Comparison of ENCODE assay signal across 8 mouse cellular contexts in genomic region chr19:5490898-5491708, GRCm38 (mm10). TPM values are rescaled to one million over a fixed set of nuclear protein-coding genes. Genes with fewer than 3 reads are reported as not detected.
DNase-seq lines count a peak whose midpoint lies in the region; ATAC-seq and TF ChIP-seq lines count a peak whose summit lies in the region.

No protein-coding gene starts in this region.

- peak; percentile 91 for DNase-seq in CH12.LX (ENCODE audit: extremely low read depth)
- DNase-seq in c-Kit-negative CD71-positive TER-119-positive erythroid progenitor cells, embryonic 14.5 days (ENCODE audit: low read depth, low spot score), result peak; percentile 68
- DNase-seq in heart, postnatal 25 days (ENCODE audit: low spot score), result peak; percentile 82
- peak; percentile 80 to 87 for DNase-seq in layer of hippocampus, adult 18-20 months (ENCODE audit: low spot score in 2 of 2)
- DNase-seq in lung, adult 2 months, result peak; percentile 91
- DNase-seq in testis, postnatal 14 days (ENCODE audit: low spot score), result peak; percentile 85

- H3K27ac ChIP-seq in CH12.LX (ENCODE audit: insufficient read depth, low read depth), result peak overlapping the region; percentile 92
- H3K27ac ChIP-seq in forebrain, embryonic 15.5 days (replicated peaks), result peak overlapping the region; percentile 99
- H3K27ac ChIP-seq in neural tube, embryonic 15.5 days (replicated peaks), result peak overlapping the region; percentile 99

- WGBS in forebrain, embryonic 15.5 days, result 0% methylated on average over 59 of the region's 59 CpGs
- under 1% methylated on average over 58 of the region's 59 CpGs for WGBS in lung, adult 2 months
- WGBS in neural tube, embryonic 15.5 days, result under 1% methylated on average over 56 of the region's 59 CpGs

- intact Hi-C loops in heart, postnatal 25 days (cut with DNase I), result loop anchor here (1.0 kb wide), 1 partner anchor 19 kb away; the partner anchor contains the start of gene Snx32

- TF ChIP-seq CTCF in CH12.LX (conservative IDR thresholded peaks at IDR 0.05 in 1 of 2, IDR thresholded peaks at IDR 0.05 in 1 of 2; ENCODE audit: low read depth in 2 of 2, low read length in 2 of 2), result no peak
- TF ChIP-seq CTCF in lung, adult 2 months (IDR thresholded peaks at IDR 0.05; ENCODE audit: insufficient read depth, low read length), result no peak

- no peak for TF ChIP-seq EP300 in CH12.LX (IDR thresholded peaks at IDR 0.05; ENCODE audit: low read length)

- H3K4me1 ChIP-seq in CH12.LX (ENCODE audit: control insufficient read depth in 1 of 2, insufficient read depth in 2 of 2), result peaks cover 6 to 33% of the 10 kb centered on the region in 2 experiments; a peak in 3 of 4 replicates
- peaks cover 50% of the 10 kb centered on the region for H3K4me1 ChIP-seq in forebrain, embryonic 15.5 days
- peaks cover 7% of the 10 kb centered on the region; the same call in 1 of the 2 replicates for H3K4me1 ChIP-seq in lung, adult 2 months (ENCODE audit: control insufficient read depth, insufficient read depth, low read length)
- H3K4me1 ChIP-seq in neural tube, embryonic 15.5 days, result peaks cover 57% of the 10 kb centered on the region

- H3K9me3 ChIP-seq in CH12.LX (replicated peaks; ENCODE audit: low read length), result no peaks in the 10 kb centered on the region
- no peaks in the 10 kb centered on the region for H3K9me3 ChIP-seq in forebrain, embryonic 15.5 days
- no peaks in the 10 kb centered on the region for H3K9me3 ChIP-seq in neural tube, embryonic 15.5 days (replicated peaks)

- in situ Hi-C loops in CH12.LX (cut with MboI; ENCODE audit: low pct_ligation_motif_present, low pct_unique_long_range_greater_than_20kb, low sequenced_read_pairs), result loop anchor here (5.0 kb wide), 1 partner anchor 34 kb away; the partner anchor contains the start of gene Ccdc85b

- H3K4me3 ChIP-seq in CH12.LX (replicated peaks in 1 of 3; ENCODE audit: low read depth in 2 of 3, low read length in 2 of 3, poor library complexity in 1 of 3), result peak overlapping the region; percentile 82 to 99 (median 90)
- peak overlapping the region; percentile 100 for H3K4me3 ChIP-seq in forebrain, embryonic 15.5 days
- H3K4me3 ChIP-seq in lung, adult 2 months (replicated peaks; ENCODE audit: extremely low read depth, low read depth, low read length), result peak overlapping the region; percentile 93
- peak overlapping the region; percentile 98 for H3K4me3 ChIP-seq in neural tube, embryonic 15.5 days (replicated peaks)

- peaks cover 24% of the 10 kb centered on the region for H3K79me2 ChIP-seq in CH12.LX (replicated peaks; ENCODE audit: control insufficient read depth, extremely low read depth, insufficient read depth, poor library complexity, severe bottlenecking)

- peak; percentile 86 for TF ChIP-seq POLR2A in CH12.LX (IDR thresholded peaks at IDR 0.05; ENCODE audit: low read depth, low read length)
- peak; percentile 91; the same call in 1 of the 2 replicates for TF ChIP-seq POLR2A in lung, adult 2 months (IDR thresholded peaks at IDR 0.05; ENCODE audit: borderline replicate concordance, extremely low read depth, low read depth, low read length)

- ATAC-seq in forebrain, embryonic 15.5 days (replicated peaks), result peak; percentile 23
- peak; percentile 25 for ATAC-seq in neural tube, embryonic 15.5 days (ENCODE audit: low FRiP score)

- dilution Hi-C loops in CH12.LX (cut with MboI; ENCODE audit: extremely low pct_ligation_motif_present, extremely low pct_unique_long_range_greater_than_20kb, low sequenced_read_pairs), result no loop called here

- TF ChIP-seq RAD21 in CH12.LX (IDR thresholded peaks at IDR 0.05; ENCODE audit: low read depth, low read length), result no peak

- H3K9ac ChIP-seq in CH12.LX (ENCODE audit: insufficient read depth, low read depth), result peak overlapping the region; percentile 80
- peak overlapping the region; percentile 99 for H3K9ac ChIP-seq in forebrain, embryonic 15.5 days (replicated peaks)
- H3K9ac ChIP-seq in neural tube, embryonic 15.5 days (replicated peaks), result peak overlapping the region; percentile 83

- no peak overlapping the region for H3K4me2 ChIP-seq in CH12.LX (ENCODE audit: insufficient read depth, low read depth, poor library complexity, severe bottlenecking)
- peak overlapping the region; percentile 88 for H3K4me2 ChIP-seq in forebrain, embryonic 15.5 days (replicated peaks)
- peak overlapping the region; percentile 85 for H3K4me2 ChIP-seq in neural tube, embryonic 15.5 days

- no peaks in the 10 kb centered on the region for H3K27me3 ChIP-seq in CH12.LX (replicated peaks)
- H3K27me3 ChIP-seq in forebrain, embryonic 15.5 days, result no peaks in the 10 kb centered on the region
- no peaks in the 10 kb centered on the region for H3K27me3 ChIP-seq in neural tube, embryonic 15.5 days (replicated peaks)

- H3K36me3 ChIP-seq in CH12.LX (replicated peaks in 1 of 2; ENCODE audit: control insufficient read depth in 1 of 2, insufficient read depth in 1 of 2, low read length in 1 of 2), result peaks cover 34 to 44% of the 10 kb centered on the region in 2 experiments
- H3K36me3 ChIP-seq in forebrain, embryonic 15.5 days, result peaks cover 37% of the 10 kb centered on the region
- H3K36me3 ChIP-seq in neural tube, embryonic 15.5 days, result peaks cover 38% of the 10 kb centered on the region

TF ChIP-seq in CH12.LX, 34 proteins besides CTCF, POLR2A, EP300 and RAD21 (continues in another document):
- TF ChIP-seq ETS1 (conservative IDR thresholded peaks at IDR 0.05; ENCODE audit: low read depth, low read length) (peak; percentile 20; the same call in 1 of the 2 replicates), MEF2A (IDR thresholded peaks at IDR 0.05; ENCODE audit: borderline replicate concordance, low read depth, low read length) (no peak), E2F4 (IDR thresholded peaks at IDR 0.05; ENCODE audit: insufficient replicate concordance, low read depth, low read length) (no peak), USF1 (IDR thresholded peaks at IDR 0.05; ENCODE audit: low read depth, low read length) (peak; percentile 88), ZC3H11A (IDR thresholded peaks at IDR 0.05; ENCODE audit: low read depth, low read length) (no peak), RCOR1 (conservative IDR thresholded peaks at IDR 0.05; ENCODE audit: low read depth, low read length) (no peak), KAT2A (IDR thresholded peaks at IDR 0.05; ENCODE audit: insufficient replicate concordance, low read length) (no peak), TBP (conservative IDR thresholded peaks at IDR 0.05; ENCODE audit: low read depth, low read length) (peak; percentile 70; the same call in 1 of the 2 replicates), JUND (conservative IDR thresholded peaks at IDR 0.05; ENCODE audit: low read depth, low read length) (no peak), ZNF384 (IDR thresholded peaks at IDR 0.05; ENCODE audit: low read depth, low read length) (no peak), PAX5 (IDR thresholded peaks at IDR 0.05; ENCODE audit: low read length) (no peak), GABPA (IDR thresholded peaks at IDR 0.05; ENCODE audit: insufficient replicate concordance, low read depth, low read length) (no peak)

RNA-seq across cellular contexts. Expression of gene Cfl1, which starts 0.8 kb away (rescaled TPM):
- total RNA-seq in CH12.LX (2012; rRNA removed) (818 and 982 TPM in 2 replicates), CH12.LX (2014; rRNA removed) (932 and 999 TPM in 2 replicates)
- polyA plus RNA-seq in CH12.LX (2012; ENCODE audit: insufficient read length, low read depth), result 1,768 and 1,993 TPM in 2 replicates
- polyA plus RNA-seq in forebrain, embryonic 15.5 days (2015; fragmentation: Nextera tagmentation; extraction: Ambion mirVana), result 3,659 and 3,744 TPM in 2 replicates
- total RNA-seq in heart, postnatal 25 days (2021), result 100 to 1,000 TPM; 209 to 212 TPM
- total RNA-seq in layer of hippocampus, adult 18-20 months (2021), result 1,000 to 10,000 TPM; 1,259 to 1,272 TPM
- 439 and 568 TPM in 2 replicates for polyA plus RNA-seq in lung, adult 2 months (2012; rRNA removed)
- polyA plus RNA-seq in neural tube, embryonic 15.5 days (2015; fragmentation: Nextera tagmentation; extraction: Ambion mirVana), result 3,233 and 3,320 TPM in 2 replicates

RNA-seq across cellular contexts. Expression of gene Mus81, which starts 2.9 kb away (rescaled TPM):
- total RNA-seq in CH12.LX (2012; rRNA removed) (28.8 and 31.1 TPM in 2 replicates), CH12.LX (2014; rRNA removed) (18.0 and 20.4 TPM in 2 replicates)
- polyA plus RNA-seq in CH12.LX (2012; ENCODE audit: insufficient read length, low read depth), result 29.3 and 30.2 TPM in 2 replicates
- polyA plus RNA-seq in forebrain, embryonic 15.5 days (2015; fragmentation: Nextera tagmentation; extraction: Ambion mirVana), result 55.3 and 60.7 TPM in 2 replicates
- total RNA-seq in heart, postnatal 25 days (2021), result 10 to 100 TPM; 21.0 to 21.5 TPM
- total RNA-seq in layer of hippocampus, adult 18-20 months (2021), result 10 to 100 TPM; 28.3 to 28.4 TPM
- 50.3 and 53.0 TPM in 2 replicates for polyA plus RNA-seq in lung, adult 2 months (2012; rRNA removed)
- polyA plus RNA-seq in neural tube, embryonic 15.5 days (2015; fragmentation: Nextera tagmentation; extraction: Ambion mirVana), result 48.0 and 48.4 TPM in 2 replicates

RNA-seq across cellular contexts. Expression of gene 1700020D05Rik, which starts 12.5 kb away (rescaled TPM):
- total RNA-seq in CH12.LX (2012; rRNA removed) (0.25 and 0.34 TPM in 2 replicates), CH12.LX (2014; rRNA removed) (0.23 TPM in 1 of 2 replicates, not detected in the other)
- polyA plus RNA-seq in CH12.LX (2012; ENCODE audit: insufficient read length, low read depth), result 0.33 TPM in 1 of 2 replicates, not detected in the other
- polyA plus RNA-seq in forebrain, embryonic 15.5 days (2015; fragmentation: Nextera tagmentation; extraction: Ambion mirVana), result 0.39 and 0.49 TPM in 2 replicates
- 1 to 10 TPM in 1 of 2 experiments, under 1 TPM in 1; 0.78 to 1.0 TPM for total RNA-seq in heart, postnatal 25 days (2021)
- 1 to 10 TPM; 4.3 to 6.4 TPM for total RNA-seq in layer of hippocampus, adult 18-20 months (2021)
- polyA plus RNA-seq in lung, adult 2 months (2012; rRNA removed), result 1.1 and 1.2 TPM in 2 replicates
- 0.20 and 0.42 TPM in 2 replicates for polyA plus RNA-seq in neural tube, embryonic 15.5 days (2015; fragmentation: Nextera tagmentation; extraction: Ambion mirVana)

RNA-seq across cellular contexts. Expression of gene Efemp2, which starts 17.3 kb away (rescaled TPM):
- total RNA-seq in CH12.LX (2012; rRNA removed) (0.51 and 0.59 TPM in 2 replicates), CH12.LX (2014; rRNA removed) (not detected in 2 replicates)
- 0.50 and 1.5 TPM in 2 replicates for polyA plus RNA-seq in CH12.LX (2012; ENCODE audit: insufficient read length, low read depth)
- polyA plus RNA-seq in forebrain, embryonic 15.5 days (2015; fragmentation: Nextera tagmentation; extraction: Ambion mirVana), result 30.1 TPM in 2 replicates
- total RNA-seq in heart, postnatal 25 days (2021), result 10 to 100 TPM in 1 of 2 experiments, 1 to 10 TPM in 1; 9.9 to 10.3 TPM
- total RNA-seq in layer of hippocampus, adult 18-20 months (2021), result 10 to 100 TPM; 11.6 to 13.1 TPM
- polyA plus RNA-seq in lung, adult 2 months (2012; rRNA removed), result 96.9 and 103 TPM in 2 replicates
- 54.0 and 62.6 TPM in 2 replicates for polyA plus RNA-seq in neural tube, embryonic 15.5 days (2015; fragmentation: Nextera tagmentation; extraction: Ambion mirVana)

RNA-seq across cellular contexts. Expression of gene Snx32, which starts 19.2 kb away (rescaled TPM):
- total RNA-seq in CH12.LX (2012; rRNA removed) (2.7 and 2.8 TPM in 2 replicates), CH12.LX (2014; rRNA removed) (0.75 and 0.96 TPM in 2 replicates)
- polyA plus RNA-seq in CH12.LX (2012; ENCODE audit: insufficient read length, low read depth), result 1.2 and 2.4 TPM in 2 replicates
- polyA plus RNA-seq in forebrain, embryonic 15.5 days (2015; fragmentation: Nextera tagmentation; extraction: Ambion mirVana), result 71.9 and 72.8 TPM in 2 replicates
- total RNA-seq in heart, postnatal 25 days (2021), result 1 to 10 TPM; 6.2 to 8.1 TPM
- total RNA-seq in layer of hippocampus, adult 18-20 months (2021), result 10 to 100 TPM; 79.9 to 85.2 TPM
- polyA plus RNA-seq in lung, adult 2 months (2012; rRNA removed), result 8.8 and 15.6 TPM in 2 replicates
- polyA plus RNA-seq in neural tube, embryonic 15.5 days (2015; fragmentation: Nextera tagmentation; extraction: Ambion mirVana), result 82.1 and 103 TPM in 2 replicates

Comparison
In these comparisons a context has a peak if more than half of its experiments do, and no peak if none do; other contexts are left out.
1. Peak in every context shown above with its lines: DNase-seq, ATAC-seq, H3K4me3 ChIP-seq and H3K27ac ChIP-seq.